Mouse (Mus musculus): ENCODE data around the gene Gucy2c. TPM values are rescaled to one million over a fixed set of nuclear protein-coding genes. Genes with fewer than 3 reads are reported as not detected.

The Gucy2c gene
- total RNA-seq, 2 experiments from 2014 or later: not detected

DNA sequence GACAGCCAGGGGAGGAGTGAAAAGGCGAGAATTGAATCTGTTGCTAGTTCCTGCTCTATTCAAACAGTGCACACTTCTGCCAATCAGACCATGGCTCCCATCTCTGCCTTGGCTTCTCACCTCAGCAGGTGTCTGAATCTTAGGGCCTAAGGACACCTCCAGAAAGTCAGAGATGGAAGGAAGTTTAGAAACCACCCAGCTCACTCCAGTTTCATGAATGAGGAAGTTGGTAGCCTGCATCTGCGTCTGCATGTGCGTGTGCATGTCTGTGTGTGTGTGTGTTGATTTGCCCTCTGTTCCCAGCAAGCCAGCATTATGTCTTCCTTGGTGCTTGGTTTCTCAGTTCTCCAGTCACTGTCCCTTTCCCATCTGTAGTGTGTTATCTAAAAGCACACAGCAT lies 67.5 kb downstream of the Gucy2c start:
- DNase-seq: no peak
- TF ChIP-seq CTCF (IDR thresholded peaks at IDR 0.05): no peak
- intact Hi-C loops (cut with DNase I): no loop called here
- no peak overlapping the region for H3K4me3 ChIP-seq
- H3K27ac ChIP-seq: no peak overlapping the region

DNA sequence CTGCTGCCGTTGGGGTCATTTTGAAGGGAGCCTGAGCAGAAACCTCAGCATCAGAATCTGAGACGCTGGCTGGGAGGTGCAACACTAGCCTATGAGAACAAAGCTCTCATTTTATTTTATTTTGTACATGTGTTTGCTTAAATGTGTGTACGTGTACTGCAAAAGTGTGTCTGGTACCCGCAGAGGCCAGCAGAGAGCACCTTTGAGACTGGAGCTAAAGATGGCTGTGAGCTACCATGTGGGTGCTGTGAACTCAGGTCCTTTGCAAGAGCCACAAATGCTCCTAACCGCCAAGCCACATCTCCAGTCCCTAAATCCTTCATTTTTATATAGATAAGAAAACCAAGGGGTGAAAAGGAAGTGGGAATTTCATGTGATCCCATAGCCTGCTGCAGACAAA lies 71.2 kb downstream of the Gucy2c start:
- TF ChIP-seq CTCF (IDR thresholded peaks at IDR 0.05): no peak
- H3K4me3 ChIP-seq: no peak overlapping the region

DNA sequence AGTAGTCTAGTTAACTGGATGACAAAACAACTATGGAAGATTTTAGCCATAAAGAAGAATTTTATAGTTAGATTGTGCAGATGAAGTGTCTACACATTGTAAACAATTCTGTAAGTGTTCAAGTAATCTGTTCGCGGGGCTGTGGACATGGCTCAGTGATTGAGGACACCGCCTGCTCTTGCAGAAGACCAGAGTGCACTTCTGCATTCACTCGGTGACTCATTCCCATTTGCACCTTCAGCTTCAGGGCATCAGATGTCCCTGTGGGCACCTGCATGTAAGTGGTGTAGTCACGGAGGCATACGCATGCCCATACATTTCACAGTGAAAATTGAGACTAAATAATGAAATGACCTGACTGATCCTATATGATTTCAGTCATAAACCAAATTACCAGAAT lies 73.0 kb downstream of the Gucy2c start:
- no peak for TF ChIP-seq CTCF (IDR thresholded peaks at IDR 0.05)
- no peak overlapping the region for H3K4me3 ChIP-seq
- no peak overlapping the region for H3K27ac ChIP-seq
- DNase-seq: no peak
- intact Hi-C loops (cut with DNase I): no loop called here

More for the DNA sequence above, 71.2 kb downstream of the Gucy2c start:
- intact Hi-C loops (cut with DNase I): no loop called here
- DNase-seq: no peak
- H3K27ac ChIP-seq: no peak overlapping the region

DNA sequence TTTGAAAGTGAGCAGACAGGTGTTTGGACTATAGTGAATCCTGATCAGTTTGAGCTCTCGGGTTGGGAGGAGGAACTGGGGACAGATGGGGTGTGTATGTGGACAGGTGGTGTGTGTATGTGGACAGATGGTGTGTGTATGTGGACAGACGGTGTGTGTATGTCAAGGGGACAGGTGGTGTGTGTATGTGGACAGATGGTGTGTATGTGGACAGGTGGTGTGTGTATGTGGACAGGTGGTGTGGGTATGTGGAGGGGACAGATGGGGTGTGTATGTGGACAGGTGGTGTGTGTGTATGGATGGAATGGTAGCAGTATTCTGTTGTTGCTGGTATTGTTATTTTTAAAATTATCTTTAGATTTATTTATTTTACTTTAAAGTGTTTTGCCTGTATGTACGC lies 79.7 kb downstream of the Gucy2c start:
- intact Hi-C loops (cut with DNase I): no loop called here
- Histone ChIP-seq H3K4me3 (no peak overlapping the region), H3K27ac (no peak overlapping the region)
- no peak for TF ChIP-seq CTCF (IDR thresholded peaks at IDR 0.05)
- no peak for DNase-seq

DNA sequence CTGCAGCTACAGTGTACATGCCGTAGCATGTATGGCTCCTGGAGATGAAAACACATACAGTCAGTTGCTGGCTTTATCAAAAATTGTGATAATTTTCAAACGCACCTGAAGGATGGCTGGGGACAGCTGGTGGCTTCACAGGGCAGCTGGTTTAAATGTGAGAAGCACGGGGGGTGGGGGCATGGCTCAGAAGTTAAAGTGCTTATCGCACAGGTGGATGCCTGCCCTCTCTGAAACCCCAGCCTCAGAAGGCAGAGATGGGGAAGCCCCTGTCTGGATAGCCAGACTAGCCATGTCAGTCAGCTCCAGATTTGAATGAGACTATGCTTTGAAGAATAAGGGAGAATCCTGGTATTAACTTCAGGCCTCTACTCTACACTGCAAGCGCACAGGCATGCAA lies 80.4 kb downstream of the Gucy2c start:
- intact Hi-C loops (cut with DNase I): no loop called here
- no peak overlapping the region for H3K27ac ChIP-seq
- no peak for DNase-seq
- H3K4me3 ChIP-seq: no peak overlapping the region
- TF ChIP-seq CTCF (IDR thresholded peaks at IDR 0.05): no peak

DNA sequence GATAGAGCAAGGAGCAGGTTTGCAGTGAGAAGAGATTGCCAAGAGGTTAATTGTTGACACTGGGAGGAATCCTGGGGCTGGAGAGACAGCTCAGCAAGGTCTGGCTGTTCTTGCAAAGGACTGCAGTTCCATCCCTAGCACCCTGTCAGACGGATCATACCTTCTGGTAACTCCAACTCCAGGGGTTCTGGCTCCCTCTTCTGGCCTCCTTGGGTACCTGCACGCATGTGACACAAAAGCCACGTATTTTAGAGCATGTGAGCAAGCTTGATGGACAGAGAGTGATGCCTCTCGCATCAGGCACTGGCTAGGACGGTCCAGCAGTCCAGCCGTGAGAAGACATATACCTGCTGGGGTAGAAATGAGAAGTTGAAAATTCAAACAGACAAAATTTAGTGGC lies 90.3 kb downstream of the Gucy2c start:
- intact Hi-C loops (cut with DNase I): no loop called here
- peak; percentile 30; the same call in 1 of the 2 replicates for TF ChIP-seq CTCF (IDR thresholded peaks at IDR 0.05)

DNA sequence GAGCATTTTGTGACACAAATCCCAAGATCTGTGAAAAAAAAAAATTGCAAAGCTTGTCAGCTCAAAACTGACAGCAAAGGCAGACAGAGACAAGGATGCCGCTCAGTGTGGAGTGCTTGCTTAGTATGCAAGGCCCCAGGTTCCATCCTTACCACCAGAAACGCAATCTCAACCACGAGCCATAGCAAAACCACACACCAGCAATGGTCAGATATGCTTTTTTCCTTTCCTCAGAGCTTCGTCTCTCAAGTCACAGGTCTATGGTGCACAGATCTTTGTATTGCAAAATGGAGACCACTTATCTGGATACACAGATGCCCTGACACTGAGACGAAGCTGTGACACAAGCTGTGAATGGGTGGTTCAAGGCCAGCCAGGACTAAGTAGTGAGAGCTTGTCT lies 91.0 kb downstream of the Gucy2c start:
- intact Hi-C loops (cut with DNase I): no loop called here
- no peak for TF ChIP-seq CTCF (IDR thresholded peaks at IDR 0.05)
- H3K4me3 ChIP-seq: no peak overlapping the region
- no peak overlapping the region for H3K27ac ChIP-seq
- no peak for DNase-seq

More for the DNA sequence above, 90.3 kb downstream of the Gucy2c start:
- Histone ChIP-seq H3K27ac (no peak overlapping the region), H3K4me3 (no peak overlapping the region)
- no peak for DNase-seq

DNA sequence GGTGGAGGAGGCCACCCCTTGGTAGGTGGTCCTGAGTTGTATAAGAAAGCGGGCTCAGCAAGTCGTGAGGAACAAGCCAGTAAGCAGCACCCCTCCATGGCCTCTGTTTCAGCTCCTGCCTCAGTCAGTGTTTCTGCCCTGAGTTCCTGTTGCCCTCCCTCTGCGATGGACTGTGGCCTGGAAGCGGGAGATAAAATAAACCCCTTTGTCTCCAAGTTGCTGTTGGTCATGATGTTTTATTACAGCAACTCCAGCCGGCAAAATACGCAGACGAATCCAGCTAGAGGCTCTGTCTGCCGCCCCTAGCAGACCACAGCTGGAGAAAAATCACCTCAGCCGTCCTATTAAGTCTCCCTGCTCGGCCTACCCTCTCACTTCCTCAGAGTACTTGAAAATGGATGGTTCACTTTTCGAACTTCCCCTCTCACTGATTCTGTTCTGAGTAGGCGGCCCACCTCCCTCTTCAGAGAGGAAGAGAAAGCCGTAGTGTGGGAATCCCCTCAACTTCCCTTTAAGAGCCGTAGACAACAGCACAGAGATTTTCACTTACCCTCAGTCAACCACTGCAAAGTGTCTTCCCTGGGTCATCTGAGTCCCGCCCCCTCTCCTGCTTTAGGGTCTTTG lies 91.7 kb downstream of the Gucy2c start:
- no peak for DNase-seq
- Histone ChIP-seq H3K27ac (no peak overlapping the region), H3K4me3 (no peak overlapping the region)
- intact Hi-C loops (cut with DNase I): no loop called here
- TF ChIP-seq CTCF (IDR thresholded peaks at IDR 0.05): no peak

DNA sequence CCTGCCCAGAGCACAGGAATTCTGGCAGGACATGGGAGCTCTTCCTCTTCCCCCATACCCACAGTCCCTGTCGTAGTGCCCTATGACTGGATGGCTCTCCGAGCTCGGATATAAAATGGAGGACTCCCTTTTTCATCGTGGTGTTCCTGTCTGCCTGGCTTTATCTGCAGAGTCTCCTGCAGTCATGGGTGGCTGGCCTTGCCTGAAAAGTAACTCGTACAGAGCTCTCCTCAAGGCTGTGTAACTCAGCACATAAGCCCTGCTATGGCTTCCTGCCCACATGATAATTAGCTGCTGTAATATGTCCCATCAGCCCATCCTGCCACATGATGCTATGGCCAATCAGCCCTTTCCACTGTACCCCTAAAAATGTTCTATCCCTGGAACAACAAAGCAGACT lies 96.1 kb downstream of the Gucy2c start:
- intact Hi-C loops (cut with DNase I): no loop called here
- Histone ChIP-seq H3K27ac (no peak overlapping the region), H3K4me3 (no peak overlapping the region)
- no peak for DNase-seq
- TF ChIP-seq CTCF (IDR thresholded peaks at IDR 0.05): no peak

DNA sequence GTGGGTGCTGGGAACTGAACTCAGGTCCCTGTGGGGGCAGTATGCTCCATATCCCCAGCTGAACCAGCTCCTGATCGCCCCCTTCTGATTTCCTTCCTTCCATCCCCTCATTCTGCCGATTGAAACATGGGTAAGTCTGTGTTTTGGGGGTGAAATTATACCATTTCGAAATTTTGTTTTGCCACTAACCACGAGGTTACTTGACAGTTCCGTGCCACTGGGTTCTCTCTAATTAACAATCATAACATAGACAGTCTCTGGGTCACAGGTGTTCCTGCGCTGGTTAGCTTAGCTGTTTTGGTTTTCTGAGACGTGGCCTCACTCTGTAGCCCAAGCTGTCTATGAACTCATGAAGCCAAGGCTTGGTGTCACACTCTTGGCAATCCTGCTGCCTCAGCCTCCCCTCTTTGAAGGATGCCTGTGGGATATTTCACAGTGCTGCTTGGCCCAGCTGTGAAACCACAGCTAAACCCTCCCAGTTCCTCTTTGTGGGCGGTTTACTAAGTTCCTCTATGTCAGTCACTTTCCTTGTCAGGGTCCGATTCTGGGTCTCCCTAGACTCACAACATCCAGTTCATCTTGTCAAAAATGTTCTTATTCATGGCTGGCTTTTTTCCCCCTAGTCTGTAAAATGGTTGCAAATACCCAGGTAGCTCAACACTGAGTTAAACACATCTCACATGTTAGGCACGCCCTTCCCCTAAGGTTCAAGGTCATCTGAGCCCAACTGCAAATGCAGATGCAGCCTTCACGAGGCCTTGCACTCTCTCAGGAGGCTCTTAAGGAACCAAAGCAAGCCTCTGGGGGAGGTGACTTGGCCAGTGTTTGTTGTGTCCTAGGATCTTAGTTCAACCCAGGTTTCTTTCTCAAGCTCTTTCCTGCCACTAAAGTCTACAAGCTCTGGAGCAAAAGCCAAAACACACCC lies 97.9 kb downstream of the Gucy2c start:
- no peak overlapping the region for H3K4me3 ChIP-seq
- no peak overlapping the region for H3K27ac ChIP-seq
- no peak for TF ChIP-seq CTCF (IDR thresholded peaks at IDR 0.05)
- DNase-seq: no peak
- intact Hi-C loops (cut with DNase I): no loop called here

DNA sequence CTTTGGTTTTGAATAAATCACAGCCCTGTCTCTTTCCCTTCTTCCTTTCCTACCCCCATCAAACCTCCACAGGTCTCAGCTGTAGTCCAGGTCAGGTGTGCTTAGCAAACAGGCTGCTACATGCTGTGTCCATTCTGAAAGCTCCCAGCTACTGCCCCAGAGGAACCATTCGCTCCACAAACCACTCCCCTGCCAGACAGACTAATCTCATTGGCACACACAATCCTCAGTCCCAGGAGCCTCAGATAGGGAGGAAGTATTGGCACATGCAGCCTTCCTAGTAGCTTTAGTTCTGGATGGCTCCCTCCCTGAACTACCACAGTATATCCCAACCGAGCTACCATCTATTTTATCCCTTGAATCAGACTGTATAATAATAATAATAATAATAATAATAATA lies 102.2 kb downstream of the Gucy2c start:
- TF ChIP-seq CTCF (IDR thresholded peaks at IDR 0.05): no peak
- Histone ChIP-seq H3K27ac (no peak overlapping the region), H3K4me3 (no peak overlapping the region)
- DNase-seq: no peak
- intact Hi-C loops (cut with DNase I): no loop called here

DNA sequence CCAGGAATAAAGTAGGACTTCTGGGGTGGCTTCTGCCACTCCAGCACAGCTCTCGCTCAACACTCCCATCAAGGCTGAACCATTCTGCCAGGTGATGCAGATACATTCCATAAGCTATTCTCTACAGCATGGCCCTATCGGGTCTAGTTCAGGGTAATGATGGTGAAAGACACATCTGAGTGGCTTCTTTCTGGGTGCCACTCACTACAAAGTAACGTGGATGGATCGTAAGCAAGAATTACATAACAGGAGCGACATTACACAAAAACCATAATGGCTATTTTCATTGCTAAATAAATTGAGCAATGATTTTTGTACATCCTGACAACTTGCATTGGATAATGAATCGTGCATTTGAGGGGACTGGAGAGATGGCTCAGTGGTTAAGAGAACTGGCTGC lies 106.6 kb downstream of the Gucy2c start:
- intact Hi-C loops (cut with DNase I): no loop called here
- no peak for TF ChIP-seq CTCF (IDR thresholded peaks at IDR 0.05)
- Histone ChIP-seq H3K4me3 (no peak overlapping the region), H3K27ac (no peak overlapping the region)
- DNase-seq: no peak

DNA sequence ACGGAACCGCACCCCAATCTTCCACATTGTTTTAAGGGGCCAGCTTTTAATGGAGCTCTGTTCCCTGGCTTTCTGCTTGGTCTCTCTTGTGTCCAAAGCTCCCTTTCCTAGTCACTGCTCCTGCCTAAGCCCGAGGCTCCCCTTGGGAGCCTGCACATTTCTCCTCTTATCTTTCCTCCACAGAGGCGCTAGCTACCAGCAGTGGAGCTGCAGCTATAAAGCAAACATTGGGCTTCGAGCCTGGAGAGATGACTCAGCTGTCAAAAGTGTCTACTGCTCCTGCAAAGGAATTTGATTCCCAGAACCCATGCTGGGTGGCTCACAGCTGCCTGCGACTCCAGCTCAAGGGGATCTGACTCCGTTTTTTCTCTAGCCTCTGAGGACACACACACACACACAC lies 109.1 kb downstream of the Gucy2c start:
- H3K27ac ChIP-seq: peak overlapping the region; percentile 77
- peak; percentile 8; the same call in 1 of the 2 replicates for TF ChIP-seq CTCF (IDR thresholded peaks at IDR 0.05)
- DNase-seq: peak; percentile 61
- no peak overlapping the region for H3K4me3 ChIP-seq
- intact Hi-C loops (cut with DNase I): no loop called here
